Mouse (Mus musculus) hindbrain, embryonic 10.5 days (tissue): ENCODE data around the gene Pcyt1b. TPM values are rescaled to one million over a fixed set of nuclear protein-coding genes. Genes with fewer than 3 reads are reported as not detected.

Experiments
- DNase-seq: peaks from one replicate; pipeline ENCODE4 v3.0.0-alpha.2; 2017; ENCODE audit warnings: low spot score
- H3K27ac ChIP-seq: fragments of 300-500 bp; sonication (generic); 2 replicates; pipeline ENCODE4 v1.5.1; 2016; ENCODE audit warnings: mild to moderate bottlenecking, moderate library complexity
- H3K27me3 ChIP-seq: fragments of 300-500 bp; sonication (generic); 2 replicates; pipeline ENCODE4 v1.6.1; 2016; ENCODE audit warnings: mild to moderate bottlenecking; ENCODE audit not compliant: poor library complexity, insufficient read depth, severe bottlenecking
- H3K36me3 ChIP-seq: fragments of 300-500 bp; sonication (generic); 2 replicates; pipeline ENCODE4 v1.6.1; 2016; ENCODE audit warnings: mild to moderate bottlenecking, moderate library complexity
- H3K4me1 ChIP-seq: fragments of 300-500 bp; sonication (generic); replicated peaks from 2 replicates; pipeline ENCODE4 v1.6.1; 2016; ENCODE audit warnings: mild to moderate bottlenecking
- H3K4me3 ChIP-seq: fragments of 300-500 bp; sonication (generic); 2 replicates; pipeline ENCODE4 v1.5.1; 2016; ENCODE audit warnings: mild to moderate bottlenecking, moderate library complexity
- H3K9me3 ChIP-seq: fragments of 300-500 bp; sonication (generic); 2 replicates; pipeline ENCODE4 v1.6.1; 2016; ENCODE audit warnings: mild to moderate bottlenecking, moderate library complexity
- WGBS: fragments of 180-500 bp; shearing (Covaris S2); methylation state at CpG from one replicate; pipeline ENCODE4 v1.1.7; 2016; 5-methylcytosine and 5-hydroxymethylcytosine counted together
- polyA plus RNA-seq: library from polyadenylated mRNA; unstranded; fragments of >200 nt; fragmentation: Nextera tagmentation; extraction: Ambion mirVana; gene quantifications from 2 replicates; pipeline ENCODE4 v1.2.1, GENCODE M21; 2016

Gene Pcyt1b
- polyA plus RNA-seq, 1 experiment from 2014 or later, result 9.2 TPM

DNA sequence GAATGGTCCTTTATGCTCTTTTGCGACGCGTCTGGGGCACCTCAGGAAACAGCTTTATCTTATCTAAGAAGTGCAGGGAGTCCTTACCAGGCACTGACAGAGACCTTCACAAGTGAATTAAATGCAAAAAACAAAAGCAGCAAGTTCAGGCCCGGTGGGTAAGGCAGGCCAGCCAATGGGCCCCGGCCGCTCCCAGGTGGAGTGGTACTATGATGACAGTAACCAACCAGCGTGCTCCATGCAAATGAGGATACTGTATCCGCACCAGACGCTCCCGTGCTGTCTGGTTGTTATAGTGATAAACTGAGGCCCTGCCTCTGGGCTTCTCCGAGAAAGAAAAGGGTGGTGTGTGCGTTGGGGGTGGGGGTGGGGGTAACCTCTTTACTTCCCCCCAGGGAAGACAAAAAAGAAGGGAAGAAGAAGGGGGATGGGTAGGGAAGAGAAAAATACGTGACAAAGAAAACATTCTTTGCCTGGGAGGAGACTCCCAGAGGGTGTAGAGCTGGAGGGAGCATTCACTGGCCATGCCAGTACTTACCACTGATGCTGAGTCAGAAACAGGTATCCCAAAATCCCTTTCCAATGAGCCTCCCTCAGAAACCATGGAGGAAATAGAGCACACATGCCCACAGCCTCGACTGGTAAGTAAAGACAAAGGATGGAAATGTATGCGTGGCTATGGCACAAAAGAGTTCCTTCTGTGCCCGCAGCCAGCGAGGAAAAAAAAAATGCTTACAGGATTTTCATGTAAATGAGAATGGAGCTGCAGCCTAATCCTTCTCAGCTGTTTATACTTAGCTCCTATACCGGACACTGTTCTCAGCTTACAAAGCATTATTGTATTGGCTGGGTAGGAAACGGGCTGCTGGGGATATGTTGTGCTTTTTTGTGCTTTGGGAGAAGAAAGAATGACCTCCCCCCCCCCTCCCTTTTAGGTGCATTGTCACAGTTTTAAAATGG lies 20.5 kb downstream of the Pcyt1b start:
- H3K27ac ChIP-seq, result peak overlapping the region; percentile 80
- H3K9me3 ChIP-seq, result no peaks in the 10 kb centered on the region
- H3K4me1 ChIP-seq, result peaks cover 7% of the 10 kb centered on the region; the same call in 1 of the 2 replicates
- H3K27me3 ChIP-seq, result peaks cover 13% of the 10 kb centered on the region; the same call in 1 of the 2 replicates
- H3K36me3 ChIP-seq, result no peaks in the 10 kb centered on the region
- DNase-seq, result peak; percentile 48
- H3K4me3 ChIP-seq, result peak overlapping the region; percentile 48
- 19% methylated on average over 19 of the region's 19 CpGs for WGBS

DNA sequence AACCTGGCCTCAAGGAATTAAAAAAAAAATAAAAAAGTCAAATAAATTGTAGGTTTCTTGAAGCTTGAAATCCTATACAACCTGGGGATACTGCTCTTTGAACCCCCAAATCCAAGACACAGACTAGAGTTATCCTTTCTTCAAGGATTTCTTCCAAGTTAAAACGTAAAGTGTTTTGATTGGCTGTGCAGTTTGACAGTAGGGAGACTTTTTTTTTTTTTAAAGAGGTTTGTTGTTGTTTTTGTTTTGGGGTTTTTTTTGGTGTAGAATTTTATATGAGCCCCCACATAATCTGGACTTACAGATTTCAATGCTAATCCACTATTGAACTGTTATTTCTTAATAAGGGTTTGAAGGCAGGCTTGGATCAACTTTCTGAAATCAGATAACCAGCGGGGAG lies 21.6 kb downstream of the Pcyt1b start:
- no peaks in the 10 kb centered on the region for H3K9me3 ChIP-seq
- H3K27me3 ChIP-seq, result peaks cover 13% of the 10 kb centered on the region; the same call in 1 of the 2 replicates
- peak overlapping the region; percentile 48; the same call in 1 of the 2 replicates for H3K4me3 ChIP-seq
- H3K36me3 ChIP-seq, result no peaks in the 10 kb centered on the region
- DNase-seq, result no peak
- peak overlapping the region; percentile 80; the same call in 1 of the 2 replicates for H3K27ac ChIP-seq
- WGBS, result 71% methylated on average over 2 of the region's 2 CpGs
- peaks cover 7% of the 10 kb centered on the region; the same call in 1 of the 2 replicates for H3K4me1 ChIP-seq

DNA sequence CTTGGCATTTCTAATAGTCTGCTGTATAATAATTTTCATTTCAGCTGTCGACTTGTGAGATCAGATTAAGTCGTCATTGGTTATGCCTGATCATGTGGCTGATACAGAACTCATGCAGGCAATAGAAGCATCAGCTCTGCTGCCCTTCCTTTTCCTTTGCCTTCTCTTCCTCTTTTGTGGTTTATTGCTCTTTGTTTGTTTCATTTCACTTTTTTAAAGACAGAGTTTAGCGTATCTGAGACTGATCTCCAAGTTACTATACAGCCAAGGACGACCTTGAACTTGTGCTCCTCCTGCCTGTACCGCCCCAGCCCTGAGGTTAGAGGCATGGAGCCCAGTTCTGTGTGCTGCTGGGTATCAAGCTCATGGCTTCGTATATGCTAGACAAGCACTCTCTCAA lies 34.6 kb downstream of the Pcyt1b start:
- H3K27me3 ChIP-seq, result no peaks in the 10 kb centered on the region
- H3K4me3 ChIP-seq, result no peak overlapping the region
- H3K4me1 ChIP-seq, result no peaks in the 10 kb centered on the region
- no peak overlapping the region for H3K27ac ChIP-seq
- no peak for DNase-seq
- no peaks in the 10 kb centered on the region for H3K36me3 ChIP-seq
- no peaks in the 10 kb centered on the region for H3K9me3 ChIP-seq
- 81% methylated on average over 6 of the region's 6 CpGs for WGBS

DNA sequence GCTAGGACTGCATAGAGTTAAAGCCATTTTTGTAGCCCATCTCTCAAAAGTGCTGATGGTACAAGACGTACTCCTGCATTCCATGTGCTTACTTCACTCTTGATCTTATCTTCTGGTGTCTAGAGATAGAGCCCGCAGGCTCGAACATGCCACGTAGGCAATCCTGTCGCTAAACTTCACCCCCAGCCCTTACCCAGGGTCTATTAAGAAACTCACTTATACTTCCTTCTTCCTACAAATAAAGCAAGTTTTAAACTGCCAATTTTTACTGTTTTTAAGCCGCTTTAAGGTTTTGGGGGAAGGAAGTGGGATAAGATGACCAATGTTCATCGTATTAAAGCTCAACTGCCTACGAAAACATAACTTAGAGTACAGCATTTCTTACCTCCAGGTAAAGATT lies 36.0 kb downstream of the Pcyt1b start:
- Histone ChIP-seq H3K4me3 (no peak overlapping the region), H3K4me1 (no peaks in the 10 kb centered on the region), H3K27me3 (no peaks in the 10 kb centered on the region), H3K27ac (no peak overlapping the region), H3K36me3 (no peaks in the 10 kb centered on the region), H3K9me3 (no peaks in the 10 kb centered on the region)
- DNase-seq, result no peak
- 88% methylated on average over 8 of the region's 8 CpGs for WGBS

DNA sequence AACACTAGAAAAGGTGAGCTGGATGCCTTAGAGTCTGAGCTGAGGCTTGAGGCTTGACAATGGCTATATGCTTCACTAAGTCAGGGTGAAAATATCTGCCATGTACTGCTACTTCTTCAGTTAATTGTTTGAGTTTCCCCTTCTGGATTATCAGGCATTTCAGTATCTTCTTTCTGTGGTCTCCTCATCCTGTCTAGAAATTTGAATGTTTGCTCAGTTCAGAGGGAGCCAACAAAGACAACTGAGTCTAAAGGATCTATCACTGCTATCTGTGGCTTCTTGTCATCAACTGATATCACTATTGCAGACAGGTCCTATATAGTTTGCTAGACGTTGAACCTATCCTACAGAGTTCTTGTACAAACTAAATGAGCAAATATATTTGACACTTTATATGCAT lies 42.9 kb downstream of the Pcyt1b start:
- Histone ChIP-seq H3K27ac (no peak overlapping the region), H3K27me3 (no peaks in the 10 kb centered on the region), H3K4me3 (no peak overlapping the region), H3K4me1 (no peaks in the 10 kb centered on the region), H3K9me3 (no peaks in the 10 kb centered on the region), H3K36me3 (no peaks in the 10 kb centered on the region)
- DNase-seq, result no peak
- 77% methylated on average over 1 of the region's 1 CpGs for WGBS

DNA sequence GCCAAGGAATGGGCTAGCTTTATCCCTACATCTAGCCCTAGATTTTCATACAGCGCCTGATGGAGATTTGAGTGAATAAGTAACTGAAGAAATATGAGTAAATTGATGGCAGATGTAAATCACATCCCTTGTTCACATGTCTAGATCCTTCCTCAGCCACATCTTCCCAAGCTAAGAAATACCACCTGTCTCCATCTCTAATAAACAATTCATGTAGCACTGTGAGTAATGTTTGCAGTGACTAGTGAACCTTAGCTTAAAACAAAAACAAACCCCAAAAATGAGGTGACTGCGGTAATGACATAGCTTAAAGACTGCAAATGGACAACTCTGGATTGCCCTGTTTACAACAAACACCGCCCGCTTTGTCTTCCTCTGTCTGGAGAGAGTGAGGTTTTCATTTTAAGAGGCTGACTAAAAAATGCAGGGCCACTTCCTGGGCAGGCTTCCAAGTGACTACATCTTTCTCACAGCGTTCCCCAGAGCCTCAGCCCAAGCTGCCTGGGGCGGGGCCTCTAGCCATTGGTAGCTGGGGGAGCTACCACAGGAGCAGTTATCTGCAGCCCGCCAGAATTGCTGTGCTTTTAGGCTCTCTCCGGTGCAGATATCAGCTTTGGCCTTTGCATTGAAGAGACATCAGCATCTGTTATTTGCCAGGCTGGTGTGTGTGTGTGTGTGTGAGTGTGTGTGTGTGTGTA lies 46.0 kb downstream of the Pcyt1b start:
- no peaks in the 10 kb centered on the region for H3K4me1 ChIP-seq
- H3K27me3 ChIP-seq, result peaks cover 6% of the 10 kb centered on the region; the same call in 1 of the 2 replicates
- H3K4me3 ChIP-seq, result no peak overlapping the region
- no peaks in the 10 kb centered on the region for H3K9me3 ChIP-seq
- H3K27ac ChIP-seq, result no peak overlapping the region
- 59% methylated on average over 8 of the region's 8 CpGs for WGBS
- no peaks in the 10 kb centered on the region for H3K36me3 ChIP-seq
- DNase-seq, result peak; percentile 11

DNA sequence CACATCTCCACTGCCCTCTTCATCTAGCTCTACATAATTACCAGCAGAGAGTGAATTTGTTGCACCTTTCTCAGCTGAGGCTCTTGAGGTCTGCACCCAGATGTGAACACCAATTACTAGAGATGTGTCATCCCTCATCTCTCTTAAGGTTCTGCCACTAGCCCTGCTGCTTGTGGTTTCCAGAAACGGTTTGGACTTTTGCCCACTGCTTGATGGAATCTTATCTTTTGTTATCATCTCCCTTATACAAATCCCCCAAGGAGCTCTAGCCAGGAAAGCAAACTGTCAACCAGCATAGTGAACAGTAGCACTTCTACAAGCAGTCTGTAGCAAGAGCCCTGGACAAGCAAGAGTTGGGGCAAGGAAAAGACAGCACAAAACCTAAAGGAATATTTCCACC lies 57.9 kb downstream of the Pcyt1b start:
- no peaks in the 10 kb centered on the region for H3K36me3 ChIP-seq

DNA sequence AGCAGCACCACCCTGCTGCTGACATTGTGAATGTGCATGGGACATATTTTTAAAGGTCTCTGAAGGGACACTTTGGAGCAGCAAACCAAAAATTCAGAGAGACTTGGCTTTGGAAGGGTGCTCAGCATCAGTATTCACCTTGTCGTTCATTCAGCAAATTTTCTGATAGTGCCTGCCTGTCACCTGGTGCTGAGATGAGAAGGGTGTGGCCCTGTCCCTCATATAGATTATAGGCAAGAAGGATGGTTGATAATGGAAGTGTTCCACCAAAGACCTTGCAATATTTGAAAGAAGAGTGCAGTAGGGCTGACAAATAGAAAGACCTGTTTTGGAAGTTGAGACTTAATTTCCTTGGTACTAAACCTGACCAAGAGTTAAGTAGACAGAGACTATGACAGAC lies 74.9 kb downstream of the Pcyt1b start:
- Histone ChIP-seq H3K4me1 (no peaks in the 10 kb centered on the region), H3K36me3 (no peaks in the 10 kb centered on the region), H3K27me3 (no peaks in the 10 kb centered on the region), H3K27ac (no peak overlapping the region), H3K4me3 (no peak overlapping the region), H3K9me3 (no peaks in the 10 kb centered on the region)
- 94% methylated on average over 1 of the region's 1 CpGs for WGBS
- DNase-seq, result no peak

More for the DNA sequence above, 57.9 kb downstream of the Pcyt1b start:
- H3K9me3 ChIP-seq, result no peaks in the 10 kb centered on the region
- H3K27ac ChIP-seq, result no peak overlapping the region
- DNase-seq, result no peak
- H3K4me3 ChIP-seq, result no peak overlapping the region
- H3K4me1 ChIP-seq, result no peaks in the 10 kb centered on the region
- 79% methylated on average over 1 of the region's 1 CpGs for WGBS
- no peaks in the 10 kb centered on the region for H3K27me3 ChIP-seq

DNA sequence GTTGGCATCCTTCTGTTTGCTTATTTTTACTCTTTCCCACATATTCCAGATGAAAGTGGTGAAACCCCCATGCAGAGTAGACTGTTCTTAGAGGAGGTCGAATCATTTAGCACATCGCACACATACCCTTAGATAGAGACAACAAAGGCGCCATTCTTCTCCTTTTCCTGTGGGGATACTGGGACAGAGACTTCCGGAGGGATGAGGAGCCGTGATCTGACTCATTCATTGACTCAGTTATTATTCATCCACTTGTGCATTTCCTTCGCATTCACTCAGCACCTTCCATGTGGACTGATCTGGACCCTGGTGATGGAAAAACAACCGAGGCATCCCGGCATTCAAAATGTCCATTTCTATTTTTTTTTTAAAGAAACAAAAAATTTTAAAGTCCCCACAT lies 76.2 kb downstream of the Pcyt1b start:
- 79% methylated on average over 8 of the region's 8 CpGs for WGBS
- no peaks in the 10 kb centered on the region for H3K27me3 ChIP-seq

DNA sequence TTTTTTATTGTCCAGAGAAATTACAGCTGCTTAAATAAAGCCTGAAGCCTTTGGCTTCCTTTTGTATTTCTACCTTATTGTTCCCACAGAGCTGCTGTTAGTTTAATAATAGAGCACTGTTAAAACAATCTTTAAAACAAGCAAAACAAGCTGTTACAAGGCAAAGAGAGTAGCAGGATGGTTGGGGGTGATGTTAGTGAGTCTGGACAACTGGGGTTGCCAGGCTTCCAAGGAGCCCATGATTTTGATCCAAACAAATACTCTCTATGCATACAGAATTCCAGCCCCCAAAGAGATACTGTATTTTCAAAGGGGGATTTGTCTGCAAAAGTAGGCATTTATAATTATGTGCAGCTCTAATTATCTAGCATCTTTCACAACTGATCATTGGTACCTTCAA lies 77.7 kb downstream of the Pcyt1b start:
- H3K4me3 ChIP-seq, result no peak overlapping the region
- no peaks in the 10 kb centered on the region for H3K9me3 ChIP-seq
- no peak overlapping the region for H3K27ac ChIP-seq
- no peaks in the 10 kb centered on the region for H3K27me3 ChIP-seq
- no peak for DNase-seq
- no peaks in the 10 kb centered on the region for H3K4me1 ChIP-seq
- no peaks in the 10 kb centered on the region for H3K36me3 ChIP-seq

More for the DNA sequence above, 76.2 kb downstream of the Pcyt1b start:
- Histone ChIP-seq H3K27ac (no peak overlapping the region), H3K4me1 (no peaks in the 10 kb centered on the region), H3K9me3 (no peaks in the 10 kb centered on the region), H3K36me3 (no peaks in the 10 kb centered on the region), H3K4me3 (no peak overlapping the region)
- DNase-seq, result no peak

DNA sequence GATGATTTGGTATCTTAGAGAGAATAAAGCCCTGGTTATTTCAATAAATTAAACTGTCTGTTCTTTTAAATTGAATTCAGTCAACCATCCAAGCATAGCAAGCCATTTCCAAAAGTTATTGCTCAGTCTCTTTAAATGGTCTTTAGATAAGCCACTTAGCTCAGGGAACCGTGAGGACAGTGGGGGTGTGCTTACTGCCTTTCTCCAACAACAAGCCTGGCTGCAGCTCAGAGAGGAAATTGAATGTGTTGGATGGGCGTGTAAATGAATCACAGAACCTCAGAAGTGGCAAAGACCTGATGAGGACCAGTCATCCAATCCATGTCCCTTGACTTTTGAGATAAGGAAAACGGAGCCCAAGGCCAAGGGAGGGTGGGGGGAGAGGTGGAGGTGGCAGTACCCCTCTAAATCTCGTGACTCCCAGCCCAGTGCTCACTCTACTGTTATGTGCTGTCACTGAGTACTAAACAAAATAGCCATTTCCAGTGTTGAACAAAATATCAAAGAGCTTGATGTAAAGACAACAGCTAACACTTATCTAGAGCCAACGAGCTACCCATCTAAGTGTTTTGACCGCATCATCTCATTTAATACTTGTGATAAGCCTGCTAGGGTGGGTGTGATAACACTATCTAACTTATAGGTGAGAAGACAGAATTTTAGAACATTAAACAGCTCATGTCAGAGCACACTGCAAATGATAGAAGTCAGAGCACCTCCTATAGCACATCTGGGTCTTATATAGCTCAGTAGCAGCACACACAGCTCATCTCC lies 78.5 kb downstream of the Pcyt1b start:
- DNase-seq, result no peak
- H3K27ac ChIP-seq, result no peak overlapping the region
- no peaks in the 10 kb centered on the region for H3K9me3 ChIP-seq
- no peaks in the 10 kb centered on the region for H3K27me3 ChIP-seq
- H3K36me3 ChIP-seq, result no peaks in the 10 kb centered on the region
- WGBS, result 69% methylated on average over 6 of the region's 6 CpGs
- H3K4me3 ChIP-seq, result no peak overlapping the region
- H3K4me1 ChIP-seq, result no peaks in the 10 kb centered on the region

DNA sequence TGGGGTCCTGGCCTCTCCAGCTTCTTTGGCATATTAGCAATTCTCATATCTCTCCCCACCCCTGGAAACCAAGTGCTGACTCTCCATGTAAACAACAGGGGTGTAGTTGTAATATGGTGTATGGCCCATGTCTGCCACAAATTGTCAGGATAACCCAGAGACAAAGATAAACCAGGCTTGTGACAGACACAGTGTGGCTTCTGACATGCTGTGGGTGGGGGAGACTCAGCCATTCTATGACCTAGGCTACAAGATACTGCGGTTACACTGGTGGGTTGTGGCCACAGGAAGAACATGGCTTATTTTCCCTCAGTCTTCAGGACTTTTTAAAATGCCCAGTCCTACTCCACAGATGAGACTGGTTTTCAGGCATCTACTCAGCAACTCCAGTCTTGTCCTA lies 94.5 kb downstream of the Pcyt1b start:
- Histone ChIP-seq H3K27ac (no peak overlapping the region), H3K9me3 (no peaks in the 10 kb centered on the region), H3K4me1 (no peaks in the 10 kb centered on the region), H3K36me3 (no peaks in the 10 kb centered on the region), H3K4me3 (no peak overlapping the region), H3K27me3 (peaks cover 5% of the 10 kb centered on the region; the same call in 1 of the 2 replicates)
- no peak for DNase-seq
- WGBS, result 92% methylated on average over 1 of the region's 1 CpGs
